Mouse (Mus musculus): Measurements from ENCODE around the gene Ttll3. TPM values are rescaled to one million over a fixed set of nuclear protein-coding genes. Genes with fewer than 3 reads are reported as not detected.

Ttll3 gene
- total RNA-seq, 2 experiments from 2014 or later, result 6.9 to 7.7 TPM

DNA sequence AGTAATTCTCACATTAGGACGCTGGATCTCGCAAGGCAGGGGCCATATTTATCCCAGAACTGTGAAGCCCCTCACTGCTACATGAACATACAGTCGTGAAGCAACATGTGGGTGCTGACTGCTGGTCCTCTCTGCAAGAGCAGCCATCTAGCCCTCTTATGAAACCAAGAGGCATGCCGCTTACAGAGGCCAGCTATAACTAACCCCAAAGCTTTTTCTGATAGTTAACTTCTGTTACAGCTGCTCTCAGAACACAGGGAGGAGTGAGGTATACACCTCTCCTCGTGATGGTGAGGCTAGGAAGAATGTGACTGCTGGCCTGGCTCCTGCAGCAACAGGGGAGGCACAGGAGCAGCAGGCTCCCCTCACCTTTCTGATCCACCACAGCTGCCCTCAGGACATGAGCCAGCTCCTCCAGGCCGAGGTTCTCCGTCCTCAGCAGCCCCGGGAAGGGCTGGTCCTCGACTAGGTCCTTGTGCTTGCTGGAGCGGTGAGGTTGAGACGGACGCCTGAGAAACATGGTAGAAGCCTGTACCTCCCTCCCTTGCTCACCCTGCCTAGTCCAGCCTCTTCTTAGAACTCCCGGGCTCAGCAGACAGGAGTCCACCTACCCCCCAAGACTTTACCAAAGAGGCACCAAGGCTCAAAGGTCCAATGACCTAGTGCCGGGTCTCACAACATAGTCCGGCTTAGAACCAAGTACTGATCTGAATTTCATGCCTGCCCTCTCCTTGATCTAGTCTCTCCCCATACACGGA lies 29.6 kb downstream of the Ttll3 start:
- DNase-seq (ENCODE audit: low spot score in 2 of 2), result no peak

- DNase-seq (ENCODE audit: low spot score in 2 of 2), result peak; percentile 94 to 97
Observed at GRCm38 (mm10) chr6:113419199-113419587, 30.1 kb downstream of the Ttll3 start, which contains the start of gene Rpusd3. Gene Rpusd3 (minus strand): TSS chr6:113419340.

DNA sequence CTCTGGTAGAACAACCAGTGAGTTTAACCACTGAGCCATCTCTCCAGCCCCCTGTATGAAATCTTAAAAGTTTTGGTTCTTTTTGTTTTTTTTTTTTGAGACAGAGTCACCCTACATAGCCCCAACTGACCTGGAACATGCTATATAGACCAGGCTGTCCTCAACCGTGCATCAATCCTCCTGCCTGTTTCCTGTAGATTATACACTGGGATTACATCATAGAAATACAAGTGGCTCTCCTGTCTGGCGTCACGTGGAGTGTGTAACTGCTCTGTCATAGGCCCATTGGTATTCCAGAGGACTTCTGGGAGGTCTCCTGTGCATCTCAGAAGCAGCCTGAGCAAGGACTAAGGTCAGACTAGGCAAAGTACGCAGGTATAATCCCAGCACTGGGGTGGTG lies 33.9 kb downstream of the Ttll3 start:
- no peak for DNase-seq (ENCODE audit: low spot score in 2 of 2)

DNA sequence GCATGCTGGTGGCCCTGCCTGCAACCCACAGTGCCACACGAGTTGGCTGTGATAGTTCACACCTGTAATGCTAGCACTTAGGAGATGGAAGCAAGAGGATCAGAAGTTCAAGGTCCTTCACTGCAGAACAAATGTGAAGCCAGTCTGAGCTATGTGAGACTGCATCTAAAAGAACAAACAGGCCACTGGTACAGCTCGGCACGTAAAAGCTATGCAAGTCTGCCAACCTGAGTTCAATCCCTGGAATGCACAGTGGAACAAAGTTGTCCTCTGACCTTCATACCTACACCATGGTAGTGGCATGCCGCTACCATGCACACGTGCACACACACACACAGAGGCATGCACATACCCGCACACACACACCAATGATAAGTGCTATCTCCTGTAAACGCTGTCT lies 35.1 kb downstream of the Ttll3 start:
- DNase-seq (ENCODE audit: low spot score in 2 of 2), result no peak

DNA sequence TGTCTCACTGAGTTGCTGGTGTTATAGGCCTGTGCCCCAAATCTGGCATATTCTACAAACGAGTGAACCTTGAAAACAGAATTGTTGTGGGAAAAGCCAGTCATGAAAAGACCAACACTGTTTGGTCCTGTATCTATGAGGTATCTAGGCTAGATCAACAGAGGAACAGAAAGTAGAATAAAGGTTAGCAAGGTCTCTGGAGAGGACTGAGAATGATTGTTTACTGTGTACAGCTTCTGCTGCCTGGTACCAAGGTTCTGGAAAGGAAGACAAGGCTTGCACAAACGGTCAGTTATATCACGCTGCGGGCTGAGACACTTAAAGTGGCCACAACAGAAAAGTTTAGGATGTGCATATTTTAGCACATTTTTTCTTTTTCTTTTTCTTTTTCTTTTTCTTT lies 37.6 kb downstream of the Ttll3 start:
- no peak for DNase-seq (ENCODE audit: low spot score in 2 of 2)

GRCm38 (mm10) chr6:113427397-113427796 lies 38.3 kb downstream of the Ttll3 start:
- DNase-seq (ENCODE audit: low spot score in 2 of 2), result no peak

- no peak for DNase-seq (ENCODE audit: low spot score in 2 of 2)
Observed at GRCm38 (mm10) chr6:113428006-113428405, 38.9 kb downstream of the Ttll3 start.

GRCm38 (mm10) chr6:113429965-113430364 lies 40.9 kb downstream of the Ttll3 start:
- DNase-seq (ENCODE audit: low spot score in 2 of 2), result no peak

DNA sequence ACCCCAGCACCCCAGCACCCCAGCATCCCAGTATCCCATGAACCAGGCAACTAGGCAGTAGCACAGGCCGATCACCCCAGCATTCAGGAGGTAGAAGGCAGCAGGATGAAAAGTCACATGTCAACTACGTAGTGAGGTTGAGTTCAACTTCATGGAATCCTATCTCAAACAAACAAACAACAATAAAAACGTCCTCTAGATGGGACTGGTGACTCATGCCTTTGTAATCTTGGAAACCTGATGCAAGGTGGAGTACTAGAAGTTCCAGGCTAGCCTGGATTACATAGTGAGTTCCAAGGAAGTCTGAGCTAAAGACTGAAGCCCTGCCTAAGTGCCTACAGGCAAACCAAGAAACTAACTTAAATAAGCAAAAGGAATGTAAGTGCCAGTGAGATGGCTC lies 41.8 kb downstream of the Ttll3 start:
- no peak for DNase-seq (ENCODE audit: low spot score in 2 of 2)

DNA sequence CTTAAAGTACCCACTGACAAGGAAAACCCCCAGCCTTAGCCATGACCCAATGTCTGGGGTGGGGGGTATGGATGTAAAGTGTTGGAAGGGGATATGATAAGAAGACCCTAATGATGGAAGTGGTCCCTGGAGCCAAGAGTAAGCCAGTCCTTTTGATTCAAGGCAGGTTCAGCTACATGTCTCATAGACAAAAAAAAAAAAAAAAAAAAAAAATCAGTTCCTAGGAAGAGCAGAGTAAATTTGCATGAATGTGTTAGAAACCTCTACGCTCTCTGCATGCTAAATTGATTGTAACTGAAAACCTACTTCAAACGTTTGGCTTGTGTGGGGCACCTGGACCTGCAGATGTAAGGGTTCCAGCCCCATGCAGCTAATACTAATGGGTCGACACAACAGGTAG lies 42.7 kb downstream of the Ttll3 start:
- no peak for DNase-seq (ENCODE audit: low spot score in 2 of 2)

DNA sequence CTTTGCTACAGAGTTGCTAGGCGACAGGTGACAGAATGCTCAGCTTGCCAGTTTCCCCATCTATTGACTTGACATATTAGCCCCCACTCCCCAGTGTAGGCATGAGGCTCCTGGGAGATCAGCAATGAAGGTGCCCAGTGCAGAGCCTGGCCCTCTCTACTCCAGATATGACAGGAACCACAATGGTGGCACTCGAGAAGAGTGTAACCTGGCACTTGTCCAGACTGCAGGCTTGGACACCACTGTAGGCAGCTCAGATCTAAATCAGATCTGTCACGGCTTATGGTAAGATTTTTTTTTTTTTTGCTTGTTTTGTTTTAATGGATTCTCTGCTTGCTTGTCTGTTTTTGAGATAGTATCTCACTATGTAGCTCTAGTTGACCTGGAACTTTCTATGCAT lies 44.6 kb downstream of the Ttll3 start:
- DNase-seq (ENCODE audit: low spot score in 2 of 2), result no peak

- no peak for DNase-seq (ENCODE audit: low spot score in 2 of 2)
Observed at GRCm38 (mm10) chr6:113434691-113435090, 45.6 kb downstream of the Ttll3 start.

DNA sequence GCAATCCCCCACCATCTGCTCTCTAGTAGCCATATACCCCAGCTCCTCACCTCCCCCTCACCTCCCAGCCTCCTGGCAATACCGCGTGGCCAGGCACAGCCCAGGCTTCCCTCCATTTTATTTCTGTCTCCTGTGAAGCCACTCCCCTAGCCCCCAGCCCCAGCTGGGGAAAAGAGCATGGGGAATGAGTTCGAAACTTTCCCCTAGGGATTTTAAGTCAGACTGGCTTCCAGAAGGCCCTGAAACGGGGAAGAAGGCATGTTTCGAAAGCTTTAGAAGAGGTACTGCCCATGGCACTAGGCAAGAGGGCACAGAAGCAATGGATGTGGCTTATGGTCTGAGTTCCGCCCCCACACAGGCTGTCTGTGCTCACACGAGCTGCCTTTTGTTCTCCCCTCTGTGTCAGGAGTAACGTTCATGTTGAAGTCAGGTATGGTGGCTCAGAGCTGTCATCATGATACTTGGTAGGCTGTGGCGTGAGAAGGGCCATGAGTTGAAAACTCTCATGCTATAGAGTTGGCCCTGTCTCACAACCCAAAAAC lies 46.7 kb downstream of the Ttll3 start, which contains the start of gene Cidec:
Gene Cidec, minus strand, starts transcription at position 97 of the 542 bp plus-strand sequence.
- DNase-seq (ENCODE audit: low spot score in 2 of 2), result no peak

GRCm38 (mm10) chr6:113437135-113437534 lies 48.1 kb downstream of the Ttll3 start:
- DNase-seq (ENCODE audit: low spot score in 2 of 2), result no peak

- no peak for DNase-seq (ENCODE audit: low spot score in 2 of 2)
Observed at GRCm38 (mm10) chr6:113438721-113439430, 49.8 kb downstream of the Ttll3 start.

DNA sequence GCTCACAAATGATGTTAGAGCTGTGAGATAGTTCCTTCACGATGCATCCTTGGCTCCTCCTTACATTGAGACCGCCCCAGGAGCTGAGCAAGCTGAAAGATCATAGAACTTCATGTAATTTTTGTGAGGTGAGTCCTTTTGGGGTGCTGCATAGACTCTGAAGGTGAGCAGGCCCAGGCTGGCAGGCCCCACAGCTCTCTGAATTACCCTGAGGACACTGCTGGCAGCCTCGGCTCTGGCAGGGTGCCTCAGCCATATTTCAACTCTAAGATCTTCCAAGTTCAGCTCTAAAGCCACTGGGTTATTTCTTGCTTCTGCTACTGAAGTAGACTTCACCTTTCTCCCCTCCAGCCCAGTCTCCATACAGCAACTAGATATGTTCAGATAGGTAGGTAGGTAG lies 51.6 kb downstream of the Ttll3 start:
- DNase-seq (ENCODE audit: low spot score in 2 of 2), result no peak

GRCm38 (mm10) chr6:113441147-113441680 lies 52.2 kb downstream of the Ttll3 start:
- peak in 1 of 2 experiments; percentile 52 for DNase-seq (ENCODE audit: low spot score in 2 of 2)

DNA sequence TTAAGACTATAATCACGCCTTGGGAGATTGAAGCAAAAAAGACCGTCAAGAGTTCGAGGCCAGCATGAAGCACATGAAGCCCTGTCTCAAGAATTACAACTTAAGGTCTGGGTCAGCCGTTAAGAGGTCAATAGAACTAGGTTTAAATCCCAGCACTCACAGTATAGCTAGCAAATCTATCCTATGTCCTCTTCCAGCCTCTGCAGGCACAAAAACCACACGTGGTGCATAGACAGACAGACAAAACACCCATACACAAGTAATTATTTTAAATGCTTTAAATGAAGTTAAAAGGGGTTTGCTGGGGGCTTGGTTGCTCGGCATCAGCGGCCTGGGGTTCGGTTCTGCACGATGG lies 53.0 kb downstream of the Ttll3 start:
- no peak for DNase-seq (ENCODE audit: low spot score in 2 of 2)

- peak; percentile 86 to 90 for DNase-seq (ENCODE audit: low spot score in 2 of 2)
Observed at GRCm38 (mm10) chr6:113442442-113443090, 53.5 kb downstream of the Ttll3 start, which contains the start of gene Jagn1. Gene Jagn1 (plus strand): TSS chr6:113442569.

DNA sequence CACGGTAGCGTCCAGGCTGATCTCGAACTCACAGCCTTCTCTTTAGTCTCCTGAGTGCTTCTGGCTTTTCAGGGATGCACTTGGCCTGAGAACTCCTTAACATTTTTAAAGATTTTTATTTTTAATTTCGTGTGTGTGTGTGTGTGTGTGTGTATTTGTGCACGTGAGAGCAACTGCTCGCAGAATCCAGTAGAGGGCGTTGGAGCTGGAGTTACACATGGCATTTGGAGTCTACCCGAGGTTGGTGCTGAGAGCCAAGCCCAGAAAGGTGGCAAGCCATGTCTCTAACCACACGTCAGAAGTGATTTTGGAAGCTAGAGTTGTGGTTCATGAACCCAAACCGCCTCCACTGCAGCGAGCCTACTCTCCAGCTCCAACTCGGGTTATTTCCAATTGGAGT lies 54.0 kb downstream of the Ttll3 start:
- DNase-seq (ENCODE audit: low spot score in 2 of 2), result no peak

DNA sequence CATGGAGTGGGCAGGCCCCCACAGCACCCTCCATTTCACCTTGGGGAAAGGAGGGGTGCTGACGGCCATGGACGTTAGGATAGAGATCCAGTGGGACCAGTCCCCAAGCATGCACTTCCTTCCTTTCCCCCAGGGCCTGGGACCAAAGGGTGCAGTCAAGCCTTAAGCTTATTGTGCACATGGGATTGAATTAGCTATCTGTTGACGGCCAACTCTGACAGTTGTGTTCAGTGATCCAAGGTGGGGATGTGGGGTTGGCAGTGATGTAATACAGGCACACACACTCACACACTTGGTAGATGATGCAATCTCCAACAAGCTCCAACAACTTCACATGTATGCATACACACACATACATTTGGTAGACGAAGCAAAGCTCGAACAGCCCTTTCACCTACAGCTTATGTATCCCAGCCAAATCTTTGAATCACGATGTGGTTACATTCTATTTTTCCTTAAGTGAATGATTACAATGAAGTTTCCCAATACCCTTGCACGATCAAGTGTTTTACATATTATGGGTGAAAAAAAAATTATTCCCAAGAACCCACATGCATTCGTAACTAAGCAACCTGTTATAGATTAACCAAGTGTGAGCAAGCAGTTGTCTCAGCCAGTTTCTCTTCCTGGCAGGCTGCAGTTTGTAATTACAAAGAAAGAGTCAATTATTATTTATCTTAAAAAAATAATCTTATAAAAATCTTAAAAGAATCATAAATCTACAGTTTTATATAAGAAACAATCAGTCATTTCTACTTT lies 55.3 kb downstream of the Ttll3 start:
- no peak for DNase-seq (ENCODE audit: low spot score in 2 of 2)
